ENCODE assay signal across 8 mouse cellular contexts in genomic region chr6:94801039-94801438, GRCm38 (mm10).
DNase-seq lines count a peak whose midpoint lies in the region; ATAC-seq and TF ChIP-seq lines count a peak whose summit lies in the region.

No protein-coding gene starts in this region.

- H3K9ac ChIP-seq in embryonic facial prominence, embryonic 14.5 days (ENCODE audit: low read depth, low read length) = peak overlapping the region; percentile 28
- no peak overlapping the region for H3K9ac ChIP-seq in hindbrain, embryonic 15.5 days
- H3K9ac ChIP-seq in neural tube, embryonic 12.5 days = peak overlapping the region; percentile 26; the same call in 1 of the 2 replicates

- peak overlapping the region; percentile 31; the same call in 1 of the 2 replicates for H3K4me2 ChIP-seq in embryonic facial prominence, embryonic 14.5 days (ENCODE audit: low read depth, low read length)
- peak overlapping the region; percentile 45 for H3K4me2 ChIP-seq in hindbrain, embryonic 15.5 days
- peak overlapping the region; percentile 52 for H3K4me2 ChIP-seq in neural tube, embryonic 12.5 days (replicated peaks)

- peak overlapping the region; percentile 13; the same call in 1 of the 2 replicates for H3K4me3 ChIP-seq in layer of hippocampus, adult 2 months
- no peak overlapping the region for H3K4me3 ChIP-seq in embryonic facial prominence, embryonic 14.5 days (ENCODE audit: low read depth, low read length)
- H3K4me3 ChIP-seq in hindbrain, embryonic 15.5 days = no peak overlapping the region
- no peak overlapping the region for H3K4me3 ChIP-seq in neural tube, embryonic 12.5 days

- peaks cover 8% of the 10 kb centered on the region; the same call in 1 of the 2 replicates for H3K9me3 ChIP-seq in embryonic facial prominence, embryonic 14.5 days (ENCODE audit: control insufficient read depth, low read length)
- no peaks in the 10 kb centered on the region for H3K9me3 ChIP-seq in hindbrain, embryonic 15.5 days
- H3K9me3 ChIP-seq in neural tube, embryonic 12.5 days = peaks cover 7% of the 10 kb centered on the region; the same call in 1 of the 2 replicates

- no peak; the same call in 1 of the 2 replicates for ATAC-seq in embryonic facial prominence, embryonic 14.5 days (ENCODE audit: low read depth)
- peak; percentile 63 for ATAC-seq in hindbrain, embryonic 15.5 days (ENCODE audit: low FRiP score, low read depth)
- ATAC-seq in neural tube, embryonic 12.5 days (ENCODE audit: low FRiP score, low read depth) = peak; percentile 33; the same call in 1 of the 2 replicates

- TF ChIP-seq CTCF in layer of hippocampus, adult 2 months (conservative IDR thresholded peaks at IDR 0.05) = no peak

- no peak overlapping the region for H3K27ac ChIP-seq in layer of hippocampus, adult 2 months
- H3K27ac ChIP-seq in embryonic facial prominence, embryonic 14.5 days (replicated peaks; ENCODE audit: low read depth, low read length) = no peak overlapping the region
- H3K27ac ChIP-seq in hindbrain, embryonic 15.5 days (replicated peaks) = no peak overlapping the region
- H3K27ac ChIP-seq in neural tube, embryonic 12.5 days = no peak overlapping the region

- H3K27me3 ChIP-seq in embryonic facial prominence, embryonic 14.5 days (replicated peaks; ENCODE audit: control insufficient read depth, insufficient read depth, low read length) = no peaks in the 10 kb centered on the region
- H3K27me3 ChIP-seq in hindbrain, embryonic 15.5 days = no peaks in the 10 kb centered on the region
- no peaks in the 10 kb centered on the region for H3K27me3 ChIP-seq in neural tube, embryonic 12.5 days (replicated peaks)

- 17% methylated on average over 12 of the region's 12 CpGs for WGBS in embryonic facial prominence, embryonic 14.5 days
- 10% methylated on average over 12 of the region's 12 CpGs for WGBS in hindbrain, embryonic 15.5 days
- WGBS in neural tube, embryonic 12.5 days = 10% methylated on average over 12 of the region's 12 CpGs

- no peaks in the 10 kb centered on the region for H3K36me3 ChIP-seq in embryonic facial prominence, embryonic 14.5 days (ENCODE audit: control insufficient read depth, insufficient read depth, low read length)
- no peaks in the 10 kb centered on the region for H3K36me3 ChIP-seq in hindbrain, embryonic 15.5 days
- H3K36me3 ChIP-seq in neural tube, embryonic 12.5 days = no peaks in the 10 kb centered on the region

- H3K4me1 ChIP-seq in embryonic facial prominence, embryonic 14.5 days (ENCODE audit: control insufficient read depth, insufficient read depth, low read length) = peaks cover 16% of the 10 kb centered on the region; the same call in 1 of the 2 replicates
- H3K4me1 ChIP-seq in hindbrain, embryonic 15.5 days (replicated peaks) = peaks cover 4% of the 10 kb centered on the region; the same call in 1 of the 2 replicates
- H3K4me1 ChIP-seq in neural tube, embryonic 12.5 days = 0 out of 2 replicates have a peak, but pooled peaks cover 6% of the 10 kb centered on the region

- no peak for DNase-seq in layer of hippocampus, adult 2 months (ENCODE audit: low spot score in 2 of 2)
- DNase-seq in layer of hippocampus, adult 9-10 months (ENCODE audit: low spot score) = no peak
- peak; percentile 22 for DNase-seq in embryonic facial prominence, embryonic 14.5 days (ENCODE audit: low spot score)
- no peak for DNase-seq in gastrocnemius, postnatal 10 days
- no peak for DNase-seq in thymus, adult 18-20 months
- no peak for DNase-seq in right cerebral cortex, adult 18-20 months
